Mouse (Mus musculus): Measurements from ENCODE around the gene Dock2.
A peak's percentile ranks its signal among the peaks of the same experiment; 100 is the strongest.

Gene Dock2

DNA sequence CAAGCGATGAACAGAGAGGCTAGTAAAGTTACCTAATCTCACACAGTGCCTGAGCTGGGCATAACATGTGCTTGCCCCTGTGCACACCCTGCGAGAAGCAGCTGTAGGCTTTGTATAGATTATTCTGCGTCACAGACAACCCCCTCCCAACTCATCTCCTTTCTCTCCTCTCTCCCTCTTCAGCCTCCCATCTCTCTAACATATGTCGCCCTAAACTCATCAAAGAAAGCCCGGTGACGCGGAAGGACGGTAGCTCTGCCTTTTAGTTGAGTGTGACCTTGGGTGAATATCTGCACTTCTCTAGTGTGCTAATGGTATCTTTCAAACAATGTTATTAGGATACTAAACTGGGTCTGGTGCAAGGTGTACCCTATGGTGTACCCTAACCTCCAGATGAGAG, 13.7 kb downstream of the Dock2 start:
- DNase-seq (ENCODE audit: low read depth, low spot score): peak; percentile 45

GRCm38 (mm10) chr11:34769396-34769795, 14.3 kb downstream of the Dock2 start:
- DNase-seq (ENCODE audit: low read depth, low spot score): peak; percentile 44

DNA sequence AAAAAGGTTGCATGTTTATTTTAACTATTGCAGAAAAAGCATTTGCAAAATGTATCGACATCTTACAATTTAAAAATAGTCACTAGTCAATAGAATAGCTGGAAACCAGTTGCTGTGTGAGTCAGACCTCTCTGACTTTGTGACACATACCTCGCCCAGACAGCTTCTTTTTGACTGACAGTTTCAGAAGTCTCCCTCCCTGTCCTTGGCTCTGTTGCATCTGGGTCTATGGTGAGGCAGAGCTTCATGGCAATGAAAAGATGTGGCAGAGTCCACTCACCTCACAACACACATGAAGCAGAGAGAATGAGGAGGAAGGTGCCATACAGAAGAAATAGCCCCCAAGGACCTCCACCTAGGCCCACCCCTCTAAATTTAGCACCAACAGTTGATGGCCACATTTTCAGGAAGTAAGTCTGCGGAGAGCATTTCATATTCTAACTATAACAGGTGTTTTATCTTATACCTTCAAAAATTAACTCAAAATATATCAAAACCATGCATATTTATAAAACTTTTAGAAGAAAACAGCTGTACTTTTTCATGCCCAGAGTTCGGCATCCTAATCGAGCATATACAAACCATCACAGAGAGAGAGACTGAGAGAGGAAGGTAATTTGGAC, 19.8 kb downstream of the Dock2 start:
- DNase-seq (ENCODE audit: low read depth, low spot score): peak; percentile 58

GRCm38 (mm10) chr11:34762570-34763127, 21.0 kb downstream of the Dock2 start:
- peak; percentile 37 for DNase-seq (ENCODE audit: low read depth, low spot score)

- DNase-seq (ENCODE audit: low read depth, low spot score): peak; percentile 59
Measured at GRCm38 (mm10) chr11:34762125-34762524, 21.6 kb downstream of the Dock2 start.

GRCm38 (mm10) chr11:34759582-34759981, 24.1 kb downstream of the Dock2 start:
- no peak for DNase-seq (ENCODE audit: low read depth, low spot score)

GRCm38 (mm10) chr11:34741081-34741480, 42.6 kb downstream of the Dock2 start:
- DNase-seq (ENCODE audit: low read depth, low spot score): no peak

DNA sequence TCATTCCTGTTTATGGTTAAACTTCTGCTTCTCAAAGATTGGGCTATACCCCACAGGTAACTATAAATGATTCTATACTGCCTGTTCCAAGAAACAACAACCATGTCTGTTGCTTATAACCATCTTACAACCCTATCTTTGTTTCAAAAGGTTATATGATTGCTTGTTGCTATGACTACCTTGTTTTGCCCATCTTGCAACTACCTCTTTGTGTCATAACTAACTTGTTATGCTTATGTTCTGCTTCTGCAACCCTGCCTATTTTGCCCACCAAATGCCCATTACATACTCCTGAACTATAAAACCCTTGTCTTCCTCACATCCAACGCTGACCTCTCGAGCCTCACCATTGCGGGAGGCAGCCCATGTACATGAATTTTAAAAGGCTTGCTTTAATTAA, 43.9 kb downstream of the Dock2 start:
- DNase-seq (ENCODE audit: low read depth, low spot score): peak; percentile 55

DNA sequence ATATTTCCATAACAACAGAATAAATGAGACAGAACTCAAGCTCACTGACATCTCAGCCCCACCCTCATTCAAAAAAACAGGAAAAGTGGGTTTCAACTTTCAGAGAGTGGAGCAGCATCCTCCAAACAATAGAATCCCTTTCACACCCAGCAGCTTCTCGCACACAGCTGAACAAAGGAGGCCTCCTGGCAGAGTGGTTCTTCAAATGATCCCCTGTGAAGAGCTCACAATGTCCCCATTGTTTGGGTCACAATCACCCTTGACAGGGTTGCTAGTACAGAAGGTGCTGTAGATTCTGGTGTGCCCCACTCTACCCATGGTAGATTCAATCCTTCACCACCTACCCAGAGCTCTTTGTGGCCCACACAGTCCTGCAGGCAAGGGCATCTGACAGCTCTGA, 44.7 kb downstream of the Dock2 start:
- peak; percentile 25 for DNase-seq (ENCODE audit: low read depth, low spot score)

DNA sequence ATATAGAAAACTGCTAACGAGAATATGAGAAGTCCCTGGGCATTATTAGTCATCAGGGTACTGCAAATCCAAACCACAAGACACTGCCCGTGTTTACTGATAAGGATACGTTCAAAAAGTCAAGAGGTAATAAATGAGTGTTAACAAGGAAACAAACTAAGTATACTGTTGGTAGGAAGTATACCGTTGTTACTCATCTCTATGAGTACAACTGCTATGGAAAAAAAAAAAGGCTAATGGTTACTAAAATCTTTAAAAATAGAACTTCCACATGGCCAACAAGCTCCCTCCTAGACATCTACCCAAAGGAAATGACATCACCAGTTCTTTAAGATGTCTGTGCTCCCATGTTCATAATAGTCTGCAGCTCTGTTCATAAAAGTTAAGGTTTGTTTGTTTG, 46.5 kb downstream of the Dock2 start:
- peak; percentile 55 for DNase-seq (ENCODE audit: low read depth, low spot score)

- no peak for DNase-seq (ENCODE audit: low read depth, low spot score)
Measured at GRCm38 (mm10) chr11:34734033-34734432, 49.7 kb downstream of the Dock2 start.

DNA sequence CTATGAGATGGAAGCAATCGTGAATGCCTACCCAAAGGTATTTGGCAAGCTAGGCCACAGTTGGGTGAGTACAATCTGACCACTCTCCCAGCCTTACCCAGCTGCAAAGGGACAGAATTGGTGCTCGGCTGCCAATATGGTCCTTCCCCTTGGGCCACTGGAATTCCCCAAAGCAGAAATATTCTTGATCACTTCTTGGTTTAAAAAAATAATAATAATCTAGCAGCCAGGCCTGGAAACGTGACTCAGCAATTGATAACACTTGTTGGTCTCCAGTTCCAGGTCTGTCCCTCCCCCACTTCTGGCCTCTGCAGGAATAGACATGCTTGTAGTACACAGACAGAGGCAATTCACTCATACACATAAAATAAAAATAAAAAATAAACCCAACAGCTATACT, 56.2 kb downstream of the Dock2 start:
- DNase-seq (ENCODE audit: low read depth, low spot score): no peak

DNA sequence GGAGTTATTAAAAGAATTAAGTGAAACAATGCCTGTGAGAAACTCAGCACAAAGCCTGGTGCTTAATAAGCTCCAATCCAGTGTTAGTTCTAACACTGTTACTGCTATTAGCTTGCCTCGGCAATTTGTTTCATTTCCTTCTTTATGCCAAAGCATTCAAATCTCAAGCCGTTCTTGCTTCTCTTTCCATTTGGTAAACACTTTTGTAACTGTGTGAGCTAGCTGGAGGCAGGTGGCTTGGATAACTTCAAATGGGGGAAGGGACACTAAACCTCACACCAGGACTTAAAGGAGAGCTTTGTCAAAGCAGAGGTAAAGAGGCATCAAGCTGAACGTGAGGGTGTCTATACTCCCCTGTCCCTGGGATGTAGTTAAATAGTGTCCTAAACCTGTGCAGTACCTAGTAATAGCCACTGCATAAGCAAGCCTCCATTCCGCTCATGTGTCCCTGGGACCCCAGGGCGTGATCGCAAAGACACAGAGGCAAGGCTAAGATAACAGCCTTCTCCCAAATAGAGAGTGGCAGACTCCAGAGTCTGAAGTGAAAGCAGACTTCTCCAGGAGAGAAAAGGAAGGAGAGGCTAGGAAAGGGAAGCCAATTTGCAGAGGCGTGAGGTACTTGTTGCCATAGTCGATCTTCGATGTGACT, 56.9 kb downstream of the Dock2 start:
- DNase-seq (ENCODE audit: low read depth, low spot score): no peak

DNA sequence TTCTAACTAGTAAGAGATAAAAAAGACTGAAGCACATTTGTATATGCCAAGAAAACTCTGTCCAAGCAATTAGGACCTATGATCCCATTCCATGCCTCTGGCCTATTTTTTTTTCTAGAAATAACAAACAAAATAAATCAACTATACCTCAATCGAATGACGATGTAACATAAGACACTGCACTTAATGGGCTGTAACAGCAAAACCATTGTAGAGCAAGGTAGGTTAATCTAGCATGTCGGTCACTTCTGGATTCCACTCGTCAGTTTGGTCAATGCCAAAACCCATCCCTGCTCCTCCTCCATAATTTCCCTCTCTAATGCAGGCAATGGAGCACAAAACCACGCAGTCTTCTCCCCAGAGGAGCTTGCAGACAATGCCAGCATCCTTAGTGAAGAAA, 70.3 kb downstream of the Dock2 start:
- DNase-seq (ENCODE audit: low read depth, low spot score): no peak

- no peak for DNase-seq (ENCODE audit: low read depth, low spot score)
Measured at GRCm38 (mm10) chr11:34708278-34708677, 75.4 kb downstream of the Dock2 start.

DNA sequence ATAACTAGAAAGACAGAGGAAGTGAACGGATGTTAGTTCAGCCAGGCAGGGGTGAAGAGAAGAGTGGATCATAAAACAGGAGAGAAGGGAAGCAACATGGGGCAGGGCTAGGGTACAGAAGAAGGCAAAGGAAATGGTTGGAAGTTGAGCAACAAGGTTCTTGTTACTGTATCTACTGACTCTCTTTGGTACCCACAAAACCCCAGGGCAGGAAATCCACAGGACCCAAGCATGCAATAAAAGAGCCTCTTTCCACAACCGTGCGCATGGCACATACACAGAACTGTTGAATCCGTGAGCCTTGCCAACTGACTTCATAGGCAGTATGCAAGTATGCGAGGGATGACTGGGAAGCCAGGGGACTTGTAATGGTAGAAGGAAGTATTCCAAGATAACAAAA, 76.3 kb downstream of the Dock2 start:
- no peak for DNase-seq (ENCODE audit: low read depth, low spot score)

- DNase-seq (ENCODE audit: low read depth, low spot score): no peak
Measured at GRCm38 (mm10) chr11:34705108-34705446, 78.6 kb downstream of the Dock2 start.

DNA sequence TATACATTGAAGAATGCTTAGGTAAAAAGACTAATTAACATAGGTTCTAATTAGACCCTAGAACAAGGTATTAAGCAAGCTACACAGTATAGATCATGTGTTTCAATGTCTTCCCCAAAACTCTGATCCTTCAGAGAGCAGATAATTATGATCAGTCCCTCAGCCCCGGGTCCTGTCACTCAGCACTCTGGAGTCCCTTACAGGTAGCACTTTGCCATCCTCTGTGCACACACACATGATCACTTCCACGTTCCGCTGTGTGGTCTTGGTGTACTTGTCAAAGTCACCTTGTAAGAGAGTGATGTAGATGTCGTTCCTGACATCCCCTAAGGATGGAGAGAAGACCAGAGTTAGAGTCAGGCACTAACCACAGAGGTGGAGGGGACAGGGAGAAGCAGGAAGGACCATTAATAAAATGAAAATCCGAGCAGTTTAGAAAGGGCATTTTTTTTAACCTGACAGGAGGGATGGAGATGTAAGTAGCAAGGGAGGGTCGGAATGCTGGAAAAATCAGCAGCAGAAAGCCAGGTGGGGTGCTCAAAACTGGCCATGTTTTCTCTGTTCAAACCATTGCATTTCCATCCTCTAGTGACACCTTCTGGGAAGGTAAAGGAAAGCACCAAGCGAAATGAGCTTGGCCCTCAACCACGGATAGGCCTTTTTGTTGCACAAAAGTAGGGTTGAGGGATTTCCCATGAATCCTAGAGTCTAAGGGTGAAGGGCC, 79.1 kb downstream of the Dock2 start:
- DNase-seq (ENCODE audit: low read depth, low spot score): no peak

- DNase-seq (ENCODE audit: low read depth, low spot score): no peak
Measured at GRCm38 (mm10) chr11:34703851-34704250, 79.8 kb downstream of the Dock2 start.

DNA sequence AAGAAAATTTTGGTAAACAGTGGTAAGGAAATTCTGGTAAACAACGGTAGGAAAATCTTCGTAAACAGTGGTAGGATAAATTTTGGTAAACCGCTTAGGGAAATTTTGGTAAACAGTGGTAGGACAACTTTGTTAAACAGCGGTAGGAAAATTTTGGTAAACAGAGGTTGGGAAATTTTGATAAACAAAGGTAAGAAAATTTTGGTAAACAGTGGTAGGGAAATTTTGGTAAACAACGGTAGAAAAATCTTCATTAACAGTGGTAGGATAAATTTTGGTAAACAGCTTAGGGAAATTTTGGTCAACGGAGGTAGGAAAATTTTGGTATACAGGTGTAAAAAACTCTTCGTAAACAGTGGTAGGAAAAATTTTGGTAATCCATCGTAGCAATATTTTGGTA, 101.9 kb downstream of the Dock2 start:
- DNase-seq (ENCODE audit: low read depth, low spot score): peak; percentile 72

DNA sequence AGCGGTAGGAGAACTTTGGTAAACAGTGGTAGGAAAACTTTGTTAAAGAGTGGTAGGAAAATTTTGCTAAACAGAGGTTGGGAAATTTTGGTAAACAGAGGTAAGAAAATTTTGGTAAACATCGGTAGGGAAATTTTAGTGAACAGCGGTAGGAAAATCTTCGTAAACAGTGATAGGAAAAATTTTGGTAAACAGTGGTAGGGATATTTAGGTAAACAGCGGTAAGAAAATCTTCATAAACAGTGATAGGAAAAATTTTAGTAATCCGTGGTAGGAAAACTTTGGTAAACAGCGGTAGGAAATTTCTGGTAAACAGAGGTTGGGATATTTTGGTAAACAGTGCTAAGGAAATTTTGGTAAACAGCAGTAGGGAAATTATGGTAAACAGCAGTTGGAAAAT, 239.1 kb downstream of the Dock2 start:
- peak; percentile 51 for DNase-seq (ENCODE audit: low read depth, low spot score)

GRCm38 (mm10) chr11:34532131-34532530, 251.6 kb downstream of the Dock2 start:
- no peak for DNase-seq (ENCODE audit: low read depth, low spot score)

GRCm38 (mm10) chr11:34530971-34531370, 252.7 kb downstream of the Dock2 start:
- no peak for DNase-seq (ENCODE audit: low read depth, low spot score)
